Mouse (Mus musculus) heart, postnatal 0 days (tissue): ENCODE measurements around the gene Bcl2l14.

Source experiments
- CTCF ChIP-seq: IDR thresholded peaks from 2 replicates; pipeline ENCODE4 v1.5.1; 2016; ENCODE audit warnings: antibody characterized with exemption, control low read depth, low read depth
- EP300 ChIP-seq: IDR thresholded peaks from 2 replicates; pipeline ENCODE4 v1.6.1; 2016; ENCODE audit warnings: antibody characterized with exemption, low read depth

DNA sequence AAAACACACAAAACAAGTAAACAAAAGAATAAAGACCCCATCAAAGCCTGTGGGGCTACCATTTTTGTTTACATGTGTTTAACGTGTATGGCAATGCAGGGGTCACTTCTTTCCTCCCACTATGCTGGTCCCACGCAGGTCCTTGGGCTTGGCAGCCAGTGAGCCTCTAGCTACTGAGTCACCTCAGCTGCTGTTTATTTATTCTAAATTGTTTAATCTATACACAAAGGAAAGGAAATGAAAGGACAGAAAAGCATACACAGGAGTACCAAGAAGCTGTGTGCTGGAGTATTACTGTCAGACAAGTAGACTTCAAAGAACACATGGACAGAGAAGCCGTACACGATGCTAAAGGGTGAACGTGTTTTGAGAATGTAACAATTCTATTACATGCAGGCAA is 47.8 kb downstream of the Bcl2l14 start:
- TF ChIP-seq CTCF (no peak), EP300 (no peak)
